Mouse (Mus musculus) heart, adult 18-20 months (tissue): ENCODE measurements around the gene Itpkb. TPM values are rescaled to one million over a fixed set of nuclear protein-coding genes. Genes with fewer than 3 reads are reported as not detected.

ENCODE experiments used
- DNase-seq, 2 experiments: peaks; one replicate each; pipeline ENCODE4 v3.0.0; 2021 to 2022; ENCODE audit warnings: mixed read lengths in 1 of 2
- total RNA-seq, 2 experiments: library from RNA; stranded (reverse); gene quantifications; 2 replicates each; pipeline ENCODE4 v1.2.3; 2021

The Itpkb gene
- total RNA-seq, 2 experiments from 2014 or later = 36.7 to 51.5 TPM

DNA sequence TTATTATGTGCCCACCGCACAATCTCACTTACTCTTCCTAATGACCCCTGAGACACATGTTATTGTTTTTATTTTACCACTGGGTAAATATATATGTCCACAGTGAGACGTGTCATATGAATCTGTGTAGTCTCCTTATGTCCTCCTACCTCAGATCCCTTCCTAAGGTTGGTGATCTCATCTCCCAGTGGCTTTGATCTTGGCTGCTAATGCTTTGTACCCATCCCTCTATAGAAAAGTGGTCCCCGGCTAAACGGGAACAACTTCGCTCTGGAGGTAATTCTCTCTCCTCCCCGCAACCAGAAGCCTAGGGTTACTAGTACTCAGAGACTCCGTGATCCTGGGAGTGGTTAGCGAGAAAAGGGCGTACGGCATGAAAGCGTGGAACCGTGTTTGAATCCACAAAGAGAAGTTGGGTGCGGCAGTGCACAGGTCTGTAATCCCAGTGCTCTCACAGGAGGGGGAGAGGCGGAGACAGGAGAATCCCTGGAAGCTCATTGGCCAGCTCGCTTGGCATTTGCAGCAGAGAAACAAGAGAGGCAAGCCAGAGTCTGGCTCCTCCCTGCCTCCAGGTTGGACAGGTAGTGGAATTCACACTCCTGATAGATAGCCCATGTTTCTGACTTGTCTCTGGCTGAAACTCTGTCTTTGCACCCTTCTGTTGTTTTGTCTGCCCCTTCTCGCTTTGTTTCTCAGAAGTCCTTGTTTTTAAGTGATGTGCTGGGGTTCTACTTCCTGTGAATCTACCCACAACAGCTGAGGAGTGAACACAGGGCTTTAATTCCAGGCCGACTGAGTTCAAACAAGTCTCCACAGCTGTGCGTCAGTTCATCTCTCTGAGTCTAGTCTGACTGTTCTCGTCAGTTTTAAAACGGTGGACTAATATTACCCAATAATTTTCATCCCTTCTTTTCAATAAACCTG, 16.5 kb upstream of the Itpkb start:
- DNase-seq = peak in 1 of 2 experiments; percentile 27

- DNase-seq = no peak
These were observed 15.6 kb upstream of the Itpkb start for GRCm38 (mm10) chr1:180314641-180315040.

DNA sequence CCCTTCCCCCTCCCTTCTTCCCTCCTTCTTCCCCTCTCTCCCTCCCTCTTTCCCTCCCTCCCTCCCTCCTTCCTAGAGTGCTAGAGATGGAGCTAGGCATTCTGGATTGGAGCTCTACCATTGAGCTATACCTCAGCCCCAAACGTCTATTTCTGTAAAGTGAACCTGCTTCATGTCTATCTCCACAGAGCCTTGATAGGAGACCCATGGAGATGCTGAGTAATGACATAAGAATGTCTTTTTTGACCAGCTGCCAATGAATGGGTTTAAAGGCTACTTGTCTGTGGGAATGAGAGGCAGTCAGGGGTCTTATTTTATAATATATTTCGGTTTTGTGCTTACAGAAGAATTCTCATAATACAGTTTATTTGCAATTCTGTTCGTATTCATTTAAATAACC, 15.2 kb upstream of the Itpkb start:
- no peak for DNase-seq

GRCm38 (mm10) chr1:180317450-180317849, 12.8 kb upstream of the Itpkb start:
- DNase-seq = no peak

GRCm38 (mm10) chr1:180318407-180318806, 11.9 kb upstream of the Itpkb start:
- DNase-seq = no peak

DNA sequence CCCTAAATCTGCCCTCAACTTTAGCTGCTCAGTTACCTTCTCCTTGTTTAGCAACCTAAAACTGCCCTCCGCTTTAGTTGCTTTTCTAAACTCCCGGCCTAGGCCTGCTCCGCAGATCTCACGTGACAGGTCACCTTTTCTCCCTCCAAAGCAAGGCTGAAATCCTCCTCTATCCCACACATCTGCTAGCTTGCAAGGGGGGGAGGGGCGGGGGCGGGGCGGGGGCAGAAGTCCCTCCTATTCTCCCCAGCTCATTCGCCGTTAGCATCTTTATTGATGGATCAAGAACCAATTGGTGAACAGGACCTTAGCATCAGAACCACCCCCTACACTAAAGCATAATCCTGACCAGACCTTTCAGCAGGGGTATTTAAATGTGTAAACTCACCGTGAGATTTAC, 10.4 kb upstream of the Itpkb start:
- no peak for DNase-seq

DNA sequence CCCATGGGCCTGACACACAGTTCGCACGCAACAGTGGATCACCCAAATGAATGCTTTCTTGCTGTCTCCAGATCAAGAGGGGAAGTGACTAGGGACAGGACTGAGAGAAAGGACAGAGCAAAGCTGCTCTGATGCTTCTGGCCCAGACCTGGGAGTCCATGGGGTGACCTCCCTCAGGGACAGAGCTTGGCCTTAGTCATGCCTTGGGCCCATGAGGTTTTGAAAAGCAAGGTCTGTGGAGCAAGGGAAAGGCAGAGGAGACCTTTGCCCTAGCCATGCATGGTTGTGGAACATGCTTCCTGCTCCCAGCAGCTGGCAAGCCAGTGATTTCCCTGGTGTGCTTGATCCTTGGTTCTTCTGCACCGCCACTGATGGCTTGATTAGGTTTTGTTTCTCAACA, 7.4 kb upstream of the Itpkb start:
- DNase-seq = peak in 1 of 2 experiments; percentile 38

DNA sequence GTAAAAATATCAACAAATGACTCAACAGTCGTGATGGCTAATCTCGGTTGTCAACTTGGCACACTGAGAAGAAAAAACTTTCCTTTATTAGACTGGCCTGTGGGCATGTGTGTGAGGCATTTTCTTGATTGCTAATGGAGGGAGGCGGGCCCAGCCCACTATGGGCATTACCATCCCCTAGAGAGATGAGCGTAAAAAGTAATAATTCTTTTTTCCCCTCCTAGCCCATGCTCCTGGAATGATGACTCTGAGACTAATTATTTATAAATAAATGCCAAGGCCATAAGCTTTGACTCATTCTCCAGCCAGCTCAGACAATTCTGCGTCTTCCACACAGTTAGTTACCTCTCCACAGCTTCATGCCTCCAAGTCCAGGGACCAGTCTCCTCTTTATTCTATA, 6.8 kb upstream of the Itpkb start:
- DNase-seq = no peak

DNA sequence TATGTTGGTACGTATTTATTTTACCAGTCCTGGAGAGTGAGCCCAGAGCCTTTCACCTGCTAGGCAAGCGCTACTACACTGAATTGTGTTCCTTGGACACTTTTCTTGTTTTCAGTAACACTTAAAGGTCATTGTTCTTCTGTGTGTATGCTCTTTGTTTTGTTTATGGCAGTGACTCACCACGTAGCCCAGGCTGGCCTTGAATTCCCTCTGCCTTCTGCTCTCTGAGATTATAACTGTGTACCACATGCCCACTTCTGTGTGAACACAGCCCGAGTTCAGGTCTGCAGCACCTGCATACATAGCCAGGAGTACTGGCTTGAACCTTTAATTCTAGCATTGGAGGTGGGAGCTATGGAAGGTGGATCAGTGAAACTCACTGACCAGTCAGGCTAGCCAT, 6.0 kb upstream of the Itpkb start:
- DNase-seq = no peak

GRCm38 (mm10) chr1:180328794-180329665, 1.3 kb upstream of the Itpkb start:
- peak; percentile 41 to 63 for DNase-seq

GRCm38 (mm10) chr1:180329706-180330105, 579 bp upstream of the Itpkb start:
- peak in 1 of 2 experiments; percentile 49 for DNase-seq

DNA sequence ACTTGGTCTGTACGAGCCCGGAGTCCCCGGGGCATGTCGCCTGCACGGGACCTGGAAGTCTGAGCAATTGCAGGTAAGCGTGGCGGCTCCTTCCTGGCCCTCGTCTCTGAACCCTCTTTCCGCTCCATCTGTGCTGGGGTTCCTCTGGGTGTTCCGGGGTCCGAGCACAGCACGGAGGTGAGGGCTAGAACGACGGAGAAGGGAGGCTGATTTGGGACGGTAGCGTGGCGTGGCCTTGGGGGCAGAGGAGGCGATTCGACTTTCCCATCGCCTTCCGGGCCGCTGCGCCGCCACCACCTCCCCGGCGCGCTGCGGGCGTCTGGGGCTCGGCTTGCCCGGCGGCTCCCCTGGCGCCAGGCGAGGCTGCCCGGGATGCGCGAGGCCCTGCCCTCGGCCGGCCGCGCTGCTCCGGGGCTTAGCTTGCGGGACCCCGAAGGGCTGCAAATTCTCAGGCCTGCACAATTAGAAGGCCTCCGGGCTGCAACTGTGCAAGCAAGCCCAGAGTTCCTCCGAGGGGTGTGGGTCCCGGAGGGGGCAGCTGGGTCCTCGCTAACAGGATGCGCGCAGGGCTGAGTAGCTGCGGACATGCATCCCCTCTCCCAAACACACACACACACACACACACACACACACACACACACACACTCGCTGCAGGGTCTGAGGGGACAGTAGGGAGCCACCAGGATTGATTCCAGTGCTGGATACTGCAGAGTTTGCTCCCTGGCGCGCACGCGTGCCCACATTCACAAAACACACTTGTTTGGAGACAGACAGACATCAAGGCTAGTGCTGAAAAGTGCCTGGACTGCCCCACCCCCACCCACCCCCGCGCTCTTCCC, 641 bp downstream of the Itpkb start:
- peak; percentile 52 to 72 for DNase-seq

DNA sequence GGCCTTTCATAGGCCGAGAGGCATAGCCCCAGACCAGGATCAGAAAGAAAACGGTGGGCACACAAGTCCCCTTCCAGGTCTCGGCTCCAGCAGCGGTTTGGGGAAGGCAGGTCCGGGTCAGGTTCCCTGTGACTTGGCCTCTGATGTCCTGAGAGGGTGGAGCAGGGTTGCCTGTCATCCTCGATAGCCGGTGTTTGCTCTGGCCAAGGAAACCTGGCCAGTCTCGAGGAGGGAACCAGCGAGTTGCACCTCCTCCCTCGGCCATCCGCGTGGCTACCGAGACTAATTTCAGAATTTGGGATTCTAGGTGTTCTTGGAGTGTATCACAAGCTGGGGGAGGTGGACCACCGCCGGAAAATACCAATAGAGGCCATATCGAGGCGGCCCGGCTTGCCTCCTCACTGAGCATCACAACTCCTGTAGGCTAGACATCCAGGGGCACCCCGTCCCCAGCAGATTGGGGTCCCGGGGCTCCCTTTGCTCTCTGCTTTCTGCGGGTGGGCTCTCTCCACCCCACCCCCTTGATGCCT, 1.3 kb downstream of the Itpkb start:
- DNase-seq = peak; percentile 64 to 74

DNA sequence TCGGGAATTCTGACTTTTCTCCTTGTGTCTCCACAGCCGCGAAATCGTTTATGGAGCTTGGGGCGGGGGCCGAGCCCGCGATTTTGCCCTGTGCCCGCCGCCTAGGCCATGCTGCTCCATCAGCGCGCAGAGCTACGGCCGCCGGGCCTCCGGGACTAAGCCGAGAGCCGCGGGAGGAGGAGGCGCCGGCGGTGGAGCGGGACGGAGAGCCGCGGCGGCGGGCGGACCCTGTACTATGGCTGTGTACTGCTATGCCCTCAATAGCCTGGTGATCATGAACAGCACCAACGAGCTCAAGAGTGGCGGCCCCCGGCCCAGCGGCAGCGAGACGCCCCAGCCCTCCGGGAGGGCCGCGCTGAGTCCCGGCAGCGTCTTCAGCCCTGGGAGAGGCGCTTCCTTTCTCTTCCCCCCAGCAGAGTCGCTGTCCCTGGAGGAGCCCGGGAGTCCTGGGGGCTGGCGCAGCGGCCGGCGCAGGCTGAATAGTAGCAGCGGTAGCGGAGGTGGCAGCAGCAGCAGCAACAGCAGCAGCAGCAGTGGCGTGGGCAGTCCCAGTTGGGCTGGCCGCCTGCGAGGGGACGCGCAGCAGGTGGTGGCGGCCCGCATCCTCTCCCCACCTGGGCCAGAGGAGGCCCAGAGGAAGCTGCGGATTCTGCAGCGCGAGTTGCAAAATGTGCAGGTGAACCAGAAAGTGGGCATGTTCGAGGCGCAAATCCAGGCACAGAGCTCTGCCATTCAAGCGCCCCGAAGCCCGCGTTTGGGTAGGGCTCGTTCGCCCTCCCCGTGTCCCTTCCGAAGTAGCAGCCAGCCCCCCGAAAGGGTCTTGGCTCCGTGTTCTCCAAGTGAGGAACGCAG, 2.0 kb downstream of the Itpkb start:
- DNase-seq = peak; percentile 37 to 56

- DNase-seq = no peak
These were observed 2.7 kb downstream of the Itpkb start for GRCm38 (mm10) chr1:180332928-180333440.

- peak; percentile 67 to 78 for DNase-seq
These were observed 3.3 kb downstream of the Itpkb start for GRCm38 (mm10) chr1:180333588-180333987.

GRCm38 (mm10) chr1:180334541-180334940, 4.3 kb downstream of the Itpkb start:
- DNase-seq = no peak

GRCm38 (mm10) chr1:180335513-180336375, 5.5 kb downstream of the Itpkb start:
- DNase-seq = no peak

DNA sequence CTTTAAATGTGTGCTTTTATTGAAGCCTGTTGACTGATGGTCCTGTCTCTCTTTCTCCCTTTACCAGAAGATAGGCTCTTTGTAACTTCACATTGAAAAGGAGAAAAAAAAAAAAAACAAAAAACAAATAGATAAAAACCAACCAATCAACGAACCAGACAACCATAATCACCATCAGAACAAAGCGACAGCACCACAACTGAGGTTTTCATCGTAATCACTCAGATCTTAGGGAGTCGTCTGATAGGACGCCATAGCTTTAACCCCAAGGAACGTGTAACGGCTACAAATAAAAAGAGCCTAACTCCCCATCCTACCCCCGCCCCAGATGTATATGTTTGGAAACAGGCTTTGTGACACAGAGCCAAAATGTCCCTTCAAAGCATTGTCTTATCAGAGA, 8.1 kb downstream of the Itpkb start:
- DNase-seq = no peak

GRCm38 (mm10) chr1:180339143-180339542, 8.9 kb downstream of the Itpkb start:
- no peak for DNase-seq
